Comparison of ENCODE assay signal across 12 mouse cellular contexts in genomic region chr15:77837444-77838117, GRCm38 (mm10). TPM values are rescaled to one million over a fixed set of nuclear protein-coding genes. Genes with fewer than 3 reads are reported as not detected.
DNase-seq lines count a peak whose midpoint lies in the region; ATAC-seq and TF ChIP-seq lines count a peak whose summit lies in the region.
"Had no signal": no experiment of that assay in that cellular context is flagged by ENCODE, and none has a peak within 500 bp of the region (broad histone marks: within the 10 kb centered on the region; RNA-seq: fewer than 3 reads in every experiment).

No protein-coding gene starts in this region.

- peaks cover 64% of the 10 kb centered on the region for H3K4me1 ChIP-seq in embryonic facial prominence, embryonic 13.5 days
- peaks cover 65% of the 10 kb centered on the region for H3K4me1 ChIP-seq in embryonic facial prominence, embryonic 10.5 days
- H3K4me1 ChIP-seq in kidney, embryonic 16.5 days (ENCODE audit: insufficient read depth, low read length) = peaks cover 74% of the 10 kb centered on the region
- peaks cover 82% of the 10 kb centered on the region for H3K4me1 ChIP-seq in E14TG2a.4 (replicated peaks; ENCODE audit: low read depth, low read length)
- H3K4me1 ChIP-seq in limb, embryonic 15.5 days = peaks cover 73% of the 10 kb centered on the region

- WGBS in embryonic facial prominence, embryonic 13.5 days = 55% methylated on average over 10 of the region's 10 CpGs
- 68% methylated on average over 10 of the region's 10 CpGs for WGBS in embryonic facial prominence, embryonic 10.5 days
- 63% methylated on average over 10 of the region's 10 CpGs for WGBS in kidney, embryonic 16.5 days
- 55% methylated on average over 10 of the region's 10 CpGs for WGBS in limb, embryonic 15.5 days

- no peak overlapping the region for H3K9ac ChIP-seq in embryonic facial prominence, embryonic 13.5 days
- peak overlapping the region; percentile 42 for H3K9ac ChIP-seq in kidney, embryonic 16.5 days (replicated peaks; ENCODE audit: low read length)
- no peak overlapping the region for H3K9ac ChIP-seq in limb, embryonic 15.5 days

- H3K36me3 ChIP-seq in embryonic facial prominence, embryonic 13.5 days = no peaks in the 10 kb centered on the region
- peaks cover 15% of the 10 kb centered on the region for H3K36me3 ChIP-seq in embryonic facial prominence, embryonic 10.5 days (replicated peaks)
- H3K36me3 ChIP-seq in kidney, embryonic 16.5 days (ENCODE audit: insufficient read depth, low read length) = no peaks in the 10 kb centered on the region
- peaks cover 56% of the 10 kb centered on the region for H3K36me3 ChIP-seq in E14TG2a.4 (ENCODE audit: insufficient read depth, low read length)
- 0 out of 2 replicates have a peak, but pooled peaks cover 1% of the 10 kb centered on the region for H3K36me3 ChIP-seq in limb, embryonic 15.5 days
- H3K36me3 ChIP-seq: midbrain, embryonic 10.5 days had no signal

- no peaks in the 10 kb centered on the region for H3K27me3 ChIP-seq in embryonic facial prominence, embryonic 13.5 days
- no peaks in the 10 kb centered on the region for H3K27me3 ChIP-seq in embryonic facial prominence, embryonic 10.5 days (replicated peaks; ENCODE audit: low read depth, poor library complexity, severe bottlenecking)
- no peaks in the 10 kb centered on the region for H3K27me3 ChIP-seq in kidney, embryonic 16.5 days (ENCODE audit: insufficient read depth, low read length)
- no peaks in the 10 kb centered on the region for H3K27me3 ChIP-seq in E14TG2a.4 (ENCODE audit: insufficient read depth, low read length)
- no peaks in the 10 kb centered on the region for H3K27me3 ChIP-seq in limb, embryonic 15.5 days

- intact Hi-C loops in gastrocnemius, postnatal 36 days (cut with DNase I) = no loop called here

- H3K4me3 ChIP-seq in embryonic facial prominence, embryonic 13.5 days = no peak overlapping the region
- no peak overlapping the region; the same call in 1 of the 2 replicates for H3K4me3 ChIP-seq in embryonic facial prominence, embryonic 10.5 days
- no peak overlapping the region for H3K4me3 ChIP-seq in kidney, embryonic 16.5 days (ENCODE audit: low read length)
- H3K4me3 ChIP-seq in E14TG2a.4 (replicated peaks; ENCODE audit: low read length) = peak overlapping the region; percentile 10; the same call in 1 of the 2 replicates
- no peak overlapping the region for H3K4me3 ChIP-seq in limb, embryonic 15.5 days

- H3K27ac ChIP-seq in embryonic facial prominence, embryonic 13.5 days = peak overlapping the region; percentile 56; the same call in 1 of the 2 replicates
- H3K27ac ChIP-seq in embryonic facial prominence, embryonic 10.5 days (replicated peaks) = no peak overlapping the region
- peak overlapping the region; percentile 98 for H3K27ac ChIP-seq in kidney, embryonic 16.5 days (ENCODE audit: low read length)
- H3K27ac ChIP-seq in limb, embryonic 15.5 days = peak overlapping the region; percentile 51
- H3K27ac ChIP-seq: midbrain, embryonic 10.5 days had no signal

- no peaks in the 10 kb centered on the region for H3K9me3 ChIP-seq in embryonic facial prominence, embryonic 13.5 days
- no peaks in the 10 kb centered on the region for H3K9me3 ChIP-seq in embryonic facial prominence, embryonic 10.5 days
- no peaks in the 10 kb centered on the region for H3K9me3 ChIP-seq in kidney, embryonic 16.5 days (ENCODE audit: low read length)
- H3K9me3 ChIP-seq in E14TG2a.4 (ENCODE audit: low read length) = no peaks in the 10 kb centered on the region
- no peaks in the 10 kb centered on the region for H3K9me3 ChIP-seq in limb, embryonic 15.5 days
- H3K9me3 ChIP-seq: midbrain, embryonic 10.5 days had no signal

- no peak for DNase-seq in embryonic facial prominence, embryonic 10.5 days (ENCODE audit: low spot score)
- DNase-seq in kidney, adult 8-10 months = no peak
- no peak for DNase-seq in spleen, adult 12 weeks (ENCODE audit: low spot score)
- no peak for DNase-seq in gastrocnemius, postnatal 36 days
- DNase-seq: cerebellum, adult 8-10 months; layer of hippocampus, adult 9-11 months; right cerebral cortex, postnatal 25 days had no signal

- no peak for ATAC-seq in embryonic facial prominence, embryonic 13.5 days (ENCODE audit: insufficient number of reproducible peaks, insufficient read depth, low FRiP score, low TSS enrichment, low read depth)
- no peak for ATAC-seq in kidney, embryonic 16.5 days (ENCODE audit: low FRiP score, low TSS enrichment)
- ATAC-seq in limb, embryonic 15.5 days (ENCODE audit: insufficient number of reproducible peaks, low FRiP score, low TSS enrichment, low read depth) = no peak

- no peak for TF ChIP-seq CTCF in E14TG2a.4 (conservative IDR thresholded peaks at IDR 0.05; ENCODE audit: low read length)

- H3K4me2 ChIP-seq in embryonic facial prominence, embryonic 13.5 days = no peak overlapping the region
- peak overlapping the region; percentile 82 for H3K4me2 ChIP-seq in kidney, embryonic 16.5 days (replicated peaks; ENCODE audit: low read depth, low read length)
- peak overlapping the region; percentile 12; the same call in 1 of the 2 replicates for H3K4me2 ChIP-seq in limb, embryonic 15.5 days

RNA-seq across cellular contexts. Expression of gene Myh9, which starts 4.4 kb away (rescaled TPM):
- polyA plus RNA-seq in embryonic facial prominence, embryonic 13.5 days (2015; fragmentation: Nextera tagmentation; extraction: Ambion mirVana) = 36.2 and 41.0 TPM in 2 replicates
- 45.7 and 46.9 TPM in 2 replicates for polyA plus RNA-seq in embryonic facial prominence, embryonic 10.5 days (2016; fragmentation: Nextera tagmentation; extraction: Ambion mirVana)
- polyA plus RNA-seq in kidney, embryonic 16.5 days (2015; fragmentation: Nextera tagmentation; extraction: Ambion mirVana) = 55.4 and 64.5 TPM in 2 replicates
- 39.9 and 44.1 TPM in 2 replicates for polyA plus RNA-seq in limb, embryonic 15.5 days (2015; fragmentation: Nextera tagmentation; extraction: Ambion mirVana)
- total RNA-seq in gastrocnemius, postnatal 36 days (2021) = 10 to 100 TPM; 48.4 to 49.1 TPM
